Mouse (Mus musculus) C2C12 (cell line): Measurements from ENCODE around the gene Serpinb9.

Source experiments
- CEBPB ChIP-seq: IDR thresholded peaks from one replicate; pipeline ENCODE4 v1.6.1; 2011; ENCODE audit warnings: low read depth, mild to moderate bottlenecking, control low read depth, moderate library complexity
- CTCF ChIP-seq: IDR thresholded peaks from one replicate; pipeline ENCODE4 v1.5.1; 2011; ENCODE audit not compliant: control insufficient read depth, insufficient read depth, insufficient read length
- MAX ChIP-seq: IDR thresholded peaks from one replicate; pipeline ENCODE4 v1.6.1; 2011; ENCODE audit warnings: mild to moderate bottlenecking, control low read depth

DNA sequence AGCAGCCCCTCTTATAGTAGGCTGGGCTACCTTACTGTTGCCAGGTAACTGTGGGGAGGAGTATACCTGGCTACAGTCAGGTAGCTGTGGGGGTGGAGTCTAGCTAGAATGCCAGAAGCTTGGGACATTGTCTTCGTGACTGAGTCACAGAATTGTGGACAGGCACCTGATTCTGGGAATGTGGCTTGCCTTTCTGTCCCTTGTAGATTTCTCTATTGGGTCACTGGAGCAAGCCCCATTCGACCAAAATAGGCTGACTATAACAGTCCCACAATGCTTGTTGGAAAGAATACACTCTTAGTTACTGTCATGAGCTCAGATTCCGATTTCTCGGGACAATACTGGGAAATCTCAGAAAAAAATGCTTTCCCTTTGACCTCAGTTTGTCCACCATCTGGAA, 8.0 kb upstream of the Serpinb9 start:
- TF ChIP-seq CEBPB: no peak
- no peak for TF ChIP-seq CTCF
- no peak for TF ChIP-seq MAX
